Mouse (Mus musculus): ENCODE data around the gene Apbb1. TPM values are rescaled to one million over a fixed set of nuclear protein-coding genes. Genes with fewer than 3 reads are reported as not detected.
A peak's percentile ranks its signal among the peaks of the same experiment; 100 is the strongest.

The Apbb1 gene
- polyA plus RNA-seq, 1 experiment from 2014 or later, result 17.1 TPM

DNA sequence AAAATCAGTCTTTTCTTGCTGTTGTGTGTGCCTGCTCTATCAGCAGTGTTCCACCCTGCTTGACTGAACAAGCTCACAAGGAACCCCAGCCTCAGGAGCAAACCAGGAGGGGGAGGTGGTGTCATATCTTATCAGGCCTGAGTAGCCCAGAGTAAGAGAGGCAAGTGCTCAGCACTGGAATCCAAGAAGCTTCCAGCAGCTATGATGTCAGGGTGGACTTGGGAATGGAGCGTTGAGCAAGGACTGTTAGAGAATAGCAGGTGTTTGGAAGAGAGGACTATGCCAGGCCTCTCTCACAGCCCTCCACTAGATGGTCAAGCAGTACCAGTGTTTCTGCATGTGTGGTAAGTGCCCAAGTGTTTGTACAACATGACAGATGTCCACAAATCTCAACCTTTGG, 34.3 kb upstream of the Apbb1 start:
- Histone ChIP-seq H3K4me2 (no peak overlapping the region), H3K9ac (ENCODE audit: low read depth, low read length) (no peak overlapping the region), H3K4me3 (ENCODE audit: low read depth, low read length) (no peak overlapping the region), H3K27ac (ENCODE audit: low read depth, low read length) (no peak overlapping the region), H3K9me3 (ENCODE audit: control insufficient read depth, low read length) (no peaks in the 10 kb centered on the region), H3K27me3 (replicated peaks; ENCODE audit: control insufficient read depth, insufficient read depth, low read length) (no peaks in the 10 kb centered on the region), H3K36me3 (ENCODE audit: control insufficient read depth, insufficient read depth, low read length) (peaks cover 21% of the 10 kb centered on the region), H3K4me1 (replicated peaks; ENCODE audit: control insufficient read depth, insufficient read depth, low read length) (no peaks in the 10 kb centered on the region)
- 83% methylated on average over 1 of the region's 1 CpGs for WGBS
- DNase-seq (ENCODE audit: low spot score), result no peak
- no peak for ATAC-seq (replicated peaks; ENCODE audit: low FRiP score)

GRCm38 (mm10) chr7:105614400-105614799, 32.9 kb upstream of the Apbb1 start:
- WGBS, result 79% methylated on average over 1 of the region's 1 CpGs
- Histone ChIP-seq H3K4me3 (ENCODE audit: low read depth, low read length) (no peak overlapping the region), H3K27ac (ENCODE audit: low read depth, low read length) (no peak overlapping the region), H3K4me1 (replicated peaks; ENCODE audit: control insufficient read depth, insufficient read depth, low read length) (no peaks in the 10 kb centered on the region), H3K36me3 (ENCODE audit: control insufficient read depth, insufficient read depth, low read length) (peaks cover 24% of the 10 kb centered on the region), H3K27me3 (replicated peaks; ENCODE audit: control insufficient read depth, insufficient read depth, low read length) (no peaks in the 10 kb centered on the region), H3K9ac (ENCODE audit: low read depth, low read length) (no peak overlapping the region), H3K4me2 (no peak overlapping the region), H3K9me3 (ENCODE audit: control insufficient read depth, low read length) (no peaks in the 10 kb centered on the region)
- no peak for ATAC-seq (replicated peaks; ENCODE audit: low FRiP score)
- DNase-seq (ENCODE audit: low spot score), result no peak

- Histone ChIP-seq H3K36me3 (ENCODE audit: control insufficient read depth, insufficient read depth, low read length) (peaks cover 12% of the 10 kb centered on the region), H3K27ac (ENCODE audit: low read depth, low read length) (no peak overlapping the region), H3K9me3 (ENCODE audit: control insufficient read depth, low read length) (no peaks in the 10 kb centered on the region), H3K4me1 (replicated peaks; ENCODE audit: control insufficient read depth, insufficient read depth, low read length) (no peaks in the 10 kb centered on the region), H3K4me3 (ENCODE audit: low read depth, low read length) (no peak overlapping the region), H3K4me2 (no peak overlapping the region), H3K27me3 (replicated peaks; ENCODE audit: control insufficient read depth, insufficient read depth, low read length) (no peaks in the 10 kb centered on the region), H3K9ac (ENCODE audit: low read depth, low read length) (no peak overlapping the region)
- 90% methylated on average over 1 of the region's 1 CpGs for WGBS
- no peak for DNase-seq (ENCODE audit: low spot score)
- ATAC-seq (replicated peaks; ENCODE audit: low FRiP score), result no peak
These were observed 30.3 kb upstream of the Apbb1 start for GRCm38 (mm10) chr7:105611767-105612166.

DNA sequence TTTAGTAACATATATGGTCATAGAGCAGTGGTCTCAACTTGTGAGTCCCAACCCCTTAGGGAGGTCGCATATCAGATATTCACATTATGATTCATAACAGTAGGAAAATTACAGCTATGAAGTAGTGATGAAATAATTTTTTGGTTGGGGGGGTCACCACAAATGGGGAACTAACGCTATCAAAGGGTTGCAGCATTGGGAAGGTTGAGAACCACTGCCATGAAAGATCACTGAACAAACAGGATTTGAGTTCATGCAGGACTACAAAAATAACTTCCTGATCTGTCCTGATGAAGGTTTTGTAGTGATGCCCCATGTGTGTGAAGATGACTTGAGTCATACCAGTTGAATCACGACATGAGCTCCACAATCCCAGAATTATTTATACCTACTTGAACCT, 27.0 kb upstream of the Apbb1 start:
- peaks cover 10% of the 10 kb centered on the region for H3K36me3 ChIP-seq (ENCODE audit: control insufficient read depth, insufficient read depth, low read length)
- no peak overlapping the region for H3K9ac ChIP-seq (ENCODE audit: low read depth, low read length)
- H3K27ac ChIP-seq (ENCODE audit: low read depth, low read length), result no peak overlapping the region
- no peak overlapping the region for H3K4me2 ChIP-seq
- H3K9me3 ChIP-seq (ENCODE audit: control insufficient read depth, low read length), result no peaks in the 10 kb centered on the region
- no peak overlapping the region for H3K4me3 ChIP-seq (ENCODE audit: low read depth, low read length)
- H3K27me3 ChIP-seq (replicated peaks; ENCODE audit: control insufficient read depth, insufficient read depth, low read length), result no peaks in the 10 kb centered on the region
- no peak for DNase-seq (ENCODE audit: low spot score)
- no peak for ATAC-seq (replicated peaks; ENCODE audit: low FRiP score)
- no peaks in the 10 kb centered on the region for H3K4me1 ChIP-seq (replicated peaks; ENCODE audit: control insufficient read depth, insufficient read depth, low read length)
- 73% methylated on average over 3 of the region's 3 CpGs for WGBS

- H3K36me3 ChIP-seq (ENCODE audit: control insufficient read depth, insufficient read depth, low read length), result no peaks in the 10 kb centered on the region
- no peak overlapping the region for H3K4me3 ChIP-seq (ENCODE audit: low read depth, low read length)
- H3K9ac ChIP-seq (ENCODE audit: low read depth, low read length), result no peak overlapping the region
- peak; percentile 68 for ATAC-seq (replicated peaks; ENCODE audit: low FRiP score)
- no peak overlapping the region for H3K27ac ChIP-seq (ENCODE audit: low read depth, low read length)
- no peaks in the 10 kb centered on the region for H3K27me3 ChIP-seq (replicated peaks; ENCODE audit: control insufficient read depth, insufficient read depth, low read length)
- H3K9me3 ChIP-seq (ENCODE audit: control insufficient read depth, low read length), result no peaks in the 10 kb centered on the region
- 34% methylated on average over 9 of the region's 9 CpGs for WGBS
- H3K4me1 ChIP-seq (replicated peaks; ENCODE audit: control insufficient read depth, insufficient read depth, low read length), result no peaks in the 10 kb centered on the region
- DNase-seq (ENCODE audit: low spot score), result peak; percentile 52
- no peak overlapping the region for H3K4me2 ChIP-seq
These were observed 21.6 kb upstream of the Apbb1 start for GRCm38 (mm10) chr7:105602860-105603623.

GRCm38 (mm10) chr7:105590097-105590496, 8.6 kb upstream of the Apbb1 start:
- H3K9ac ChIP-seq (ENCODE audit: low read depth, low read length), result no peak overlapping the region
- ATAC-seq (replicated peaks; ENCODE audit: low FRiP score), result no peak; the same call in 1 of the 2 replicates
- 35% methylated on average over 7 of the region's 7 CpGs for WGBS
- H3K27ac ChIP-seq (ENCODE audit: low read depth, low read length), result no peak overlapping the region
- no peak for DNase-seq (ENCODE audit: low spot score)
- H3K4me3 ChIP-seq (ENCODE audit: low read depth, low read length), result no peak overlapping the region
- no peaks in the 10 kb centered on the region for H3K27me3 ChIP-seq (replicated peaks; ENCODE audit: control insufficient read depth, insufficient read depth, low read length)
- no peaks in the 10 kb centered on the region for H3K9me3 ChIP-seq (ENCODE audit: control insufficient read depth, low read length)
- no peaks in the 10 kb centered on the region for H3K36me3 ChIP-seq (ENCODE audit: control insufficient read depth, insufficient read depth, low read length)
- H3K4me1 ChIP-seq (replicated peaks; ENCODE audit: control insufficient read depth, insufficient read depth, low read length), result no peaks in the 10 kb centered on the region
- H3K4me2 ChIP-seq, result no peak overlapping the region

DNA sequence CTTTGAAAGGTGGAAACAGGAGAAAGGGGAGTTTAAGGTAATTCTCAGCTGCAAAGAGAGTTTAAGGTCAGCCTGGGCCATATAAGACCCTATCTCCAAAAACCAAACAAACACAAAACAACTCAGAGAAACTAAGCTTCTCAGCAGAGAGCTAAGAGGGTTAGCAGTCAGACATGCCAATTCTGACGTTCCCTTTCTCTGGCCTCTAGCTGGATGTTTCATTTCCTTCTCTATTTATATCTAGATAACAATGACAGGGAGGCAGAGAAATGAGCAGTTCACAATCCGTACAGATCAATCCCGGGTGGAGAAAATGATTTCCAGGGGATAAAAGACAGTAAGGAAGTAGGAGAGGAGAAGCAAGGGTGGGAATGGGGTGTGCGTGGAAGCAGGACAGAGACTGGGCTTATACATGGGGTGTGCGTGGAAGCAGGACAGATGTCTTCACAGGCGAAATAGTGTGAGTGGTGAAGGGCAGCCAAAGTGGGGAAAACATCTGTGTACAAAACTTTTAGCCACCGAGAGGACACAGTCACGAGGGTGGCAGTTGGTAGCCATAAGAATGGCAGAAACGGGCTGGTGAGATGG, 7.0 kb upstream of the Apbb1 start:
- Histone ChIP-seq H3K27ac (ENCODE audit: low read depth, low read length) (no peak overlapping the region), H3K36me3 (ENCODE audit: control insufficient read depth, insufficient read depth, low read length) (no peaks in the 10 kb centered on the region), H3K4me3 (ENCODE audit: low read depth, low read length) (no peak overlapping the region), H3K27me3 (replicated peaks; ENCODE audit: control insufficient read depth, insufficient read depth, low read length) (no peaks in the 10 kb centered on the region), H3K4me2 (no peak overlapping the region), H3K9me3 (ENCODE audit: control insufficient read depth, low read length) (no peaks in the 10 kb centered on the region), H3K4me1 (replicated peaks; ENCODE audit: control insufficient read depth, insufficient read depth, low read length) (no peaks in the 10 kb centered on the region), H3K9ac (ENCODE audit: low read depth, low read length) (no peak overlapping the region)
- DNase-seq (ENCODE audit: low spot score) (no peak), ATAC-seq (replicated peaks; ENCODE audit: low FRiP score) (no peak)
- WGBS, result 61% methylated on average over 9 of the region's 9 CpGs

DNA sequence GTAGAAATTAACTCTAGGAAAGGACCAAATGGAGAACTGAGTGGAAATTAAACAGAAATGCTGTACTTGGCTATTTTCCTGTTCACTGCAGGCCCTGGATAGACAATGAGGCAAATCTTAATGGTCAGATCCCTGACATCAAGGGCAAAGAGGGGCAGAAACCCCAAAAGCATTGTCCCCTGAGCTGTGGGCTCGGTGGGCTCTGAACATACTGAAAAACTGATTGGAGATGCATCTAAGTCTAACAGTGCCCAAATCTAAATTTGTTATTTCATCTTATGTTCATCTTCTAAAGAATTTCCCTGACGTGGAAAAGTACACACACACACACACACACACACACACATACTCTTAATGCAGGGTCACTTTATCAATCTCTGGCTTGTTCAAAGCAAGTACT, 506 bp upstream of the Apbb1 start:
- Histone ChIP-seq H3K36me3 (ENCODE audit: control insufficient read depth, insufficient read depth, low read length) (no peaks in the 10 kb centered on the region), H3K9me3 (ENCODE audit: control insufficient read depth, low read length) (no peaks in the 10 kb centered on the region), H3K27ac (ENCODE audit: low read depth, low read length) (no peak overlapping the region), H3K4me1 (replicated peaks; ENCODE audit: control insufficient read depth, insufficient read depth, low read length) (no peaks in the 10 kb centered on the region), H3K4me3 (ENCODE audit: low read depth, low read length) (peak overlapping the region; percentile 71), H3K4me2 (peak overlapping the region; percentile 86), H3K27me3 (replicated peaks; ENCODE audit: control insufficient read depth, insufficient read depth, low read length) (no peaks in the 10 kb centered on the region; the same call in 1 of the 2 replicates), H3K9ac (ENCODE audit: low read depth, low read length) (no peak overlapping the region)
- no peak for ATAC-seq (replicated peaks; ENCODE audit: low FRiP score)
- no peak for DNase-seq (ENCODE audit: low spot score)
- 71% methylated on average over 2 of the region's 2 CpGs for WGBS

- Histone ChIP-seq H3K9ac (ENCODE audit: low read depth, low read length) (peak overlapping the region; percentile 69), H3K9me3 (ENCODE audit: control insufficient read depth, low read length) (no peaks in the 10 kb centered on the region), H3K4me3 (ENCODE audit: low read depth, low read length) (peak overlapping the region; percentile 71), H3K4me1 (replicated peaks; ENCODE audit: control insufficient read depth, insufficient read depth, low read length) (no peaks in the 10 kb centered on the region), H3K4me2 (peak overlapping the region; percentile 86), H3K27ac (ENCODE audit: low read depth, low read length) (0 out of 2 replicates have a peak overlapping the region, but pooled peaks have one; percentile 25), H3K27me3 (replicated peaks; ENCODE audit: control insufficient read depth, insufficient read depth, low read length) (no peaks in the 10 kb centered on the region; the same call in 1 of the 2 replicates), H3K36me3 (ENCODE audit: control insufficient read depth, insufficient read depth, low read length) (no peaks in the 10 kb centered on the region)
- DNase-seq (ENCODE audit: low spot score), result no peak
- WGBS, result 2% methylated on average over 18 of the region's 22 CpGs
- no peak for ATAC-seq (replicated peaks; ENCODE audit: low FRiP score)
These were observed 795 bp downstream of the Apbb1 start for GRCm38 (mm10) chr7:105580627-105581089.
